Mouse (Mus musculus) kidney, adult 2 months (tissue): ENCODE measurements around the gene Ahcy.

Experiments used
- CTCF ChIP-seq: fragments of 200-500 bp; conservative IDR thresholded peaks from 2 replicates; pipeline ENCODE4 v1.5.1; 2011; ENCODE audit warnings: low read depth, mild to moderate bottlenecking, control low read depth, low read length, moderate library complexity, mixed read lengths; ENCODE audit not compliant: insufficient read depth, insufficient read length
- POLR2A ChIP-seq: fragments of 200-500 bp; IDR thresholded peaks from one replicate; pipeline ENCODE4 v1.6.1; 2011; ENCODE audit warnings: low read depth, low read length, control low read depth

DNA sequence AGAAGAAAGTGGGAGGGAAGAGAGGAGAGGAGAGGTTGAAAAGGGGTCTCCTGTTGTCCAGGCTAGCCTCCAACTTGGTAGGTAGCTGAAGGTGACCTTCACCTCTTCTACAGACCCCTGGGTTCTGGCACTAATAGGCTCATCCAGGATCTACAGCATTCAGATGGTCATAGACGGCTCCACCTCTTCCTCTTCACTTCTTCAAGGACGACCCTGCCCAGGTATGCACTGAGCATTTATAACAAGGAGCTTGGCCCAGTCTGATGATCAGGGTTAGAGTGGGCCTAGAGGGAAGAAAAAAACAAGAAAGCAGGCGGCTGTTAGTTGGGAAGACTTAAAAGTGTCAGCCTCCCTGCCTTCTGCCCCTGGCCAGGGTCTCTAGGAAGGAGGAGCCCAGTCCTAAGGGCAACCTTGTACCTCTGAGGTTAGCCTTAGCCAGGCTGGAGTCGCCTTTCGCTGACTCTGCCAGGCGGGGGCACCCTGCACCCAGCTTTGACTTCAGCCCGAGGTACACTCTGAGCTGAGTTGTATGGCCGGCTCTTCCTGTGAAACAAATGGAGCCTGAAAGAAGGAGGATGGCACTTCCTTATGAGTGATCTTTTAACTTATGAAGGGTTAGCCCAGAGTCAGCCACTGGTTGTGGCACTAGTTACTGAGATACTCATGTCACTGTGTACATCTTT lies 8.0 kb upstream of the Ahcy start:
- peak; percentile 89 for TF ChIP-seq CTCF
- no peak for TF ChIP-seq POLR2A
